Mouse (Mus musculus) mouse embryonic stem cell (cell line): ENCODE results near the gene Myrip.

Experiments used
- in situ Hi-C, 2 experiments: fragments of 300-500 bp; cut with MboI; formaldehyde crosslinking; loops; 1 replicate in 1 of 2; 3 replicates in 1 of 2; pipeline ENCODE4 v1.14.3; 2019 to 2020; ENCODE audit warnings: low sequenced_read_pairs in 2 of 2, low pct_unique_long_range_greater_than_20kb in 1 of 2, mixed read lengths in 1 of 2; ENCODE audit not compliant: unreplicated experiment in 1 of 2

The Myrip gene

GRCm38 (mm10) chr9:120428181-120428580 lies 126.9 kb downstream of the Myrip start:
- in situ Hi-C loops = no loop called here

- in situ Hi-C loops = no loop called here
Measured at GRCm38 (mm10) chr9:120433747-120434146, 132.4 kb downstream of the Myrip start.

- in situ Hi-C loops = no loop called here
Measured at GRCm38 (mm10) chr9:120435841-120436240, 134.5 kb downstream of the Myrip start.

- in situ Hi-C loops = no loop called here
Measured at GRCm38 (mm10) chr9:120436854-120437253, 135.5 kb downstream of the Myrip start.

GRCm38 (mm10) chr9:120437266-120437876 lies 136.1 kb downstream of the Myrip start:
- in situ Hi-C loops = no loop called here

GRCm38 (mm10) chr9:120438350-120438749 lies 137.0 kb downstream of the Myrip start:
- in situ Hi-C loops = no loop called here

- in situ Hi-C loops = no loop called here
Measured at GRCm38 (mm10) chr9:120438781-120439180, 137.5 kb downstream of the Myrip start.

- in situ Hi-C loops = no loop called here
Measured at GRCm38 (mm10) chr9:120444642-120445041, 143.3 kb downstream of the Myrip start.

- in situ Hi-C loops = no loop called here
Measured at GRCm38 (mm10) chr9:120449696-120450329, 148.5 kb downstream of the Myrip start.

GRCm38 (mm10) chr9:120455768-120456655 lies 154.7 kb downstream of the Myrip start:
- in situ Hi-C loops = no loop called here

- in situ Hi-C loops = no loop called here
Measured at GRCm38 (mm10) chr9:120470431-120470830, 169.1 kb downstream of the Myrip start.

- in situ Hi-C loops = no loop called here
Measured at GRCm38 (mm10) chr9:120481644-120482043, 180.3 kb downstream of the Myrip start.

- in situ Hi-C loops = no loop called here
Measured at GRCm38 (mm10) chr9:120482382-120482781, 181.1 kb downstream of the Myrip start.

- in situ Hi-C loops = no loop called here
Measured at GRCm38 (mm10) chr9:120483101-120483500, 181.8 kb downstream of the Myrip start.

GRCm38 (mm10) chr9:120487076-120487475 lies 185.8 kb downstream of the Myrip start:
- in situ Hi-C loops = loop anchor here in 1 of 2 experiments (5.0 kb wide), 1 partner anchor 65 kb away; no protein-coding TSS in a partner anchor

GRCm38 (mm10) chr9:120491509-120491908 lies 190.2 kb downstream of the Myrip start:
- in situ Hi-C loops = no loop called here

- in situ Hi-C loops = no loop called here
Measured at GRCm38 (mm10) chr9:120492010-120492399, 190.7 kb downstream of the Myrip start, which contains the start of gene Eif1b. Gene Eif1b, plus strand, starts transcription at chr9:120492232.

- in situ Hi-C loops = no loop called here
Measured at GRCm38 (mm10) chr9:120492400-120493351, 191.4 kb downstream of the Myrip start.
